Mouse (Mus musculus) lung, adult 2 months (tissue): ENCODE measurements around the gene Ptpa. TPM values are rescaled to one million over a fixed set of nuclear protein-coding genes. Genes with fewer than 3 reads are reported as not detected.

Experiments used
- DNase-seq: peaks from one replicate; pipeline ENCODE4 v3.0.0; 2022
- H3K4me1 ChIP-seq: fragments of 200-500 bp; 2 replicates; pipeline ENCODE4 v1.6.1; 2011; ENCODE audit warnings: low read length; ENCODE audit not compliant: control insufficient read depth, insufficient read depth
- H3K4me3 ChIP-seq: fragments of 200-500 bp; replicated peaks from 2 replicates; pipeline ENCODE3; 2011; ENCODE audit warnings: low read depth, mild to moderate bottlenecking, control low read depth, low read length; ENCODE audit errors: extremely low read depth
- CTCF ChIP-seq: fragments of 200-500 bp; IDR thresholded peaks from 2 replicates; pipeline ENCODE4 v1.5.1; 2011; ENCODE audit warnings: mild to moderate bottlenecking, low read length, control low read depth; ENCODE audit not compliant: insufficient read depth
- POLR2A ChIP-seq: fragments of 200-500 bp; IDR thresholded peaks from 2 replicates; pipeline ENCODE4 v1.6.1; 2011; ENCODE audit warnings: low read depth, mild to moderate bottlenecking, control low read depth, low read length, borderline replicate concordance; ENCODE audit errors: extremely low read depth
- whole genome bisulfite sequencing: fragments of 180-500 bp; shearing (Covaris S2); methylation state at CpG from one replicate; pipeline ENCODE4 v1.1.7; 2018; 5-methylcytosine and 5-hydroxymethylcytosine counted together
- polyA plus RNA-seq: library from polyadenylated mRNA; depleted of rRNA; stranded (reverse); fragments of >200 nt; gene quantifications from 2 replicates; pipeline ENCODE4 v1.2.3, GENCODE M21; 2012

Gene Ptpa
- polyA plus RNA-seq, 1 experiment = 136 TPM

GRCm38 (mm10) chr2:30470143-30470946, 54.5 kb downstream of the Ptpa start:
- Histone ChIP-seq H3K4me3 (peak overlapping the region; percentile 72), H3K4me1 (peaks cover 7% of the 10 kb centered on the region; the same call in 1 of the 2 replicates)
- under 1% methylated on average over 46 of the region's 46 CpGs for WGBS
- TF ChIP-seq POLR2A (peak; percentile 61; the same call in 1 of the 2 replicates), CTCF (no peak)
- peak; percentile 77 for DNase-seq

DNA sequence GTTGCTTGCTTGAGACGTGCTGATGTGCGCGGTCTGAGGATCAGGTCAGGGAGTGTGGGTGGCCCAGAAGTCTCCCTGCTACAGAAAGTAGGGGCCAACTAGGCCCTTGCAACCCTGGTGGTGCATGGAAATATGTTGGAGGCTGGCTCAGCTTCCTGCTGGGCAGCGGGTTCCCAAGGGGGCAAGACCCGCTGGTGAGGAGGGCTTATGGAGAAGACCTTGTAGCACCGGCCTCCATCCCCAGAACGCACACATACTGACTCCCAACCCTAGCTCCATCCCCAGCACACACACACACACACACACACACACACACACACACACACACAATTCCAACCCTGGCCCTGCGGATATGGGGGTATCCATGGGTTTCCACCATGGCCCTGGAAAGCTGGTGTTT, 55.2 kb downstream of the Ptpa start:
- Histone ChIP-seq H3K4me1 (peaks cover 7% of the 10 kb centered on the region; the same call in 1 of the 2 replicates), H3K4me3 (no peak overlapping the region)
- WGBS = 19% methylated on average over 8 of the region's 8 CpGs
- DNase-seq = no peak
- TF ChIP-seq CTCF (no peak), POLR2A (no peak)

- TF ChIP-seq POLR2A = peak; percentile 59; the same call in 1 of the 2 replicates
- TF ChIP-seq CTCF = no peak
- under 1% methylated on average over 48 of the region's 51 CpGs for WGBS
- peak; percentile 79 for DNase-seq
- peak overlapping the region; percentile 66 for H3K4me3 ChIP-seq
- peaks cover 7% of the 10 kb centered on the region; the same call in 1 of the 2 replicates for H3K4me1 ChIP-seq
These were observed 56.2 kb downstream of the Ptpa start for GRCm38 (mm10) chr2:30471795-30472720.

DNA sequence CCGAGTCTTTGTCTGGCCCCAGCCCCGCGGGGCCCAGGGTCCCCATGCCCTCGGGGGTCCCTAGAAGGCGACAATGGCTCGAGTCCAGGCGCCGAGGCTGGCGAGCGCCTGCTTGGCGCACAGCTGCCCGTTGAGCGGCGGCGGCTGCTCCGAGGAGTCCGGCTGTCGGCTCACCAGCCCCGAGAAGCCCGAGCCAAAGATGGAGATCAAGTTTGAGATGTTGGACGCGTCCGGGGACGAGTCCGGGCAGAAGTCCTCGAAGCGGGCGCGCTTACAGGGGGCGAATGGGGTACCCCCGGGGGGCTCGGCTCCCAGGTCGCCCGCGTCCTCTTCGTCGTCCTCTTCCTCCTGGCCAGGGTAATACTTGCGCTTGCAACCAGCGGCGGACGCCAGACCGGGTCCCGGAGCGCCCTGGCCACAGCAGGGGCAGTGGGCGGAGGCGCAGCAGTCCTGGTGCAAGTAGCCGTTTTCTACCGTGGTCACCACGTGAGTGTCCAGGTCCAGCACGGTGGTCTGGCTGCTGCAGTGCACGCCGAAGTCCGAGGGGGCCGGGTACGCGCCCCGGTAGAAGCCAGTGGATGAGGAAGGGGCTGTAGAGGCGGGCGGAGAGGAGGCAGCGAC, 57.0 kb downstream of the Ptpa start:
- H3K4me3 ChIP-seq = peak overlapping the region; percentile 66
- WGBS = under 1% methylated on average over 57 of the region's 60 CpGs
- no peak for TF ChIP-seq POLR2A
- TF ChIP-seq CTCF = no peak
- DNase-seq = peak; percentile 70
- H3K4me1 ChIP-seq = peaks cover 7% of the 10 kb centered on the region; the same call in 1 of the 2 replicates

DNA sequence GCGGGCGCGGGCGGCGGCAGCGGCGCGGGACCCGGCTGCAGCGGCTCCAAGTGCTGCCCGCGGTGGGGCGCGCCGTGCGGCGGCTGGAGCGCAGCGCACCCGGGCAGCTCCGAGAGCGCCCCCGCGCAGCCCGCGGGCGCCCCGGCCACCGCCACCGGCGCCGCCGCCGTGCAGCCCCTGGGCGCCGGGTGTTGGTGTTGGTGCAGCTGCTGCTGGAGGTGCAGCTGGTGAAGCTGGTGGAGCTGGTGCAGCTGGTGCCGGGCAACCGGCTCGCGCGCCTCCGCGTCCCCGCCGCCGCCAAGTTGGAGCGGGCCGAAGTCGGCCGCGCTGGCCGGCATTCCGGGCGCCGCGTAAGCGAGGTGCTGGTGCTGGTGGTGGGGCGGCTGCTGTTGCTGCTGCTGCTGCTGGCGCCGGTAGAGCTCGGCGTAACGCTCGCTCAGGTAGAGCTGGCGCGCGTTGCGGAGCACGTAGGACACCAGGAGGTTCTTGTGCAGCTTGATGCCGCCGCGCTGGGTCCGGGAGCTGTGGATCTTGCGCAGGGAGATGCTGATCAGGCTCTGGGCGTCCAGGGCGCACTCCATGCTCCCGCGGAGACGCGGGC, 57.7 kb downstream of the Ptpa start:
- peaks cover 7% of the 10 kb centered on the region; the same call in 1 of the 2 replicates for H3K4me1 ChIP-seq
- TF ChIP-seq POLR2A (no peak), CTCF (no peak)
- DNase-seq = peak; percentile 80
- WGBS = 4% methylated on average over 80 of the region's 80 CpGs
- H3K4me3 ChIP-seq = peak overlapping the region; percentile 84

GRCm38 (mm10) chr2:30474039-30474438, 58.2 kb downstream of the Ptpa start, which contains the start of gene Ier5l:
Ier5l (minus strand) TSS chr2:30474219.
- H3K4me1 ChIP-seq = peaks cover 7% of the 10 kb centered on the region; the same call in 1 of the 2 replicates
- TF ChIP-seq POLR2A (peak; percentile 98), CTCF (no peak)
- H3K4me3 ChIP-seq = peak within 1 kb of the TSS; percentile 84
- DNase-seq = peak; percentile 96
- under 1% methylated on average over 37 of the region's 37 CpGs for WGBS

DNA sequence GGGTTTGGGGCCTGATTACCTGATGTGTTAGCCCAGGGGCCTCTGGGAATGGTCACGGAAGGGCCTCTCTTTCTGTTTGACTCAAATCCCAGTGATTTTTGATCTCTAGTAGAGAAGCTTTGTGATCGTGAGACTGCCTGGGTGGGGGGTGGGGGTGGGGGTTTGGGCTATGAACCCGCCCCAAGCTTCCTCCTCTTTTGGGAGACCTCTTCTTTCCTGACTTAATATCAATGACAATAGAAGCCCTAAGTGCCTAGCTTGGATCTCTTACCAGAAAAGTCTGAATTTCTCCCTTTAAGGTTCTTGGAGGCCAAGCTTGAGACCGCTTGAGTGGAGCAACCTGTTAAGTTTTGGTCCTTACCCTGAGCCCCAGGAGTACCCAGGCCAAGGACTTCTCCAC, 58.9 kb downstream of the Ptpa start:
- peaks cover 5% of the 10 kb centered on the region; the same call in 1 of the 2 replicates for H3K4me1 ChIP-seq
- WGBS = 46% methylated on average over 4 of the region's 4 CpGs
- TF ChIP-seq POLR2A (no peak), CTCF (no peak)
- no peak for DNase-seq
- H3K4me3 ChIP-seq = no peak overlapping the region

DNA sequence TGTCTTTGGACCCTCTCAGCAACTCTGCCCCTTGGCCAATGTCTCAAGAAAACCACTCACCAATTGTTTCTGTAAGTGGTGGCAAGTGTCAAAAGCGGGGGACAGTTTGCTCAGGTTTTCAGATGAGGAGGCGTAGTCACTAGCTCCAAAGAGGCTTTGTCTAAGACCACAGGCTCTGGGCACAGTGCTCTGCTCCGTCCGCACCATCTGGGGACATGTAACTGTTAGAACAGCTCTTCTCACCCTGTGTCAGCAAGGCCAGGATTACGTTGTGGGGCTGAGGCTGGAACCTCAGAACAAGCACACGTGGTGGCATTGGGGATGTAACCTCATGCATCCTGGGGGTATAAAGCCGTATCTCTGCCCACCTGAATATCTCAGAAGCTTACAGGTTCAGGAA, 59.6 kb downstream of the Ptpa start:
- Histone ChIP-seq H3K4me1 (peaks cover 5% of the 10 kb centered on the region; the same call in 1 of the 2 replicates), H3K4me3 (no peak overlapping the region)
- 91% methylated on average over 7 of the region's 7 CpGs for WGBS
- TF ChIP-seq POLR2A (no peak), CTCF (no peak)
- DNase-seq = no peak
